Mouse (Mus musculus) neutrophil, adult 5-6 weeks (primary cell): ENCODE measurements around the gene Gm13290. TPM values are rescaled to one million over a fixed set of nuclear protein-coding genes. Genes with fewer than 3 reads are reported as not detected.
A peak's percentile ranks its signal among the peaks of the same experiment; 100 is the strongest.
"Not testable (repeated sequence)": the region's sequence is repeated elsewhere in the genome, so short reads cannot be mapped to it uniquely, and the experiment has no call there.

Source experiments
- ATAC-seq: fragments of 151-379, 151-347 bp; 2 replicates; pipeline ENCODE4 v1.8.0; 2017; ENCODE audit warnings: mild to moderate bottlenecking, moderate TSS enrichment; ENCODE audit not compliant: insufficient number of reproducible peaks, poor library complexity, low FRiP score, severe bottlenecking; ENCODE audit errors: extremely low read depth
- total RNA-seq: library from RNA; stranded (forward); fragments of 200-1000 nt; gene quantifications from 2 replicates; pipeline ENCODE4 v1.2.3, GENCODE M21; 2017

Gene Gm13290
- not detected in 2 replicates for total RNA-seq

- ATAC-seq, result not testable (repeated sequence)
Observed at GRCm38 (mm10) chr4:88773534-88773933, at the start of gene Gm13290. Gene Gm13290 (plus strand): TSS chr4:88773834.

- no peak for ATAC-seq
Observed at GRCm38 (mm10) chr4:88726727-88727126, 46.9 kb upstream of the Gm13290 start.

GRCm38 (mm10) chr4:88727324-88727723 is 46.3 kb upstream of the Gm13290 start:
- ATAC-seq, result peak; percentile 85

GRCm38 (mm10) chr4:88738480-88738879 is 35.2 kb upstream of the Gm13290 start:
- ATAC-seq, result peak; percentile 94

- ATAC-seq, result 0 out of 2 replicates have a peak, but pooled peaks have one; percentile 39
Observed at GRCm38 (mm10) chr4:88739036-88739435, 34.6 kb upstream of the Gm13290 start.

GRCm38 (mm10) chr4:88741426-88741825 is 32.2 kb upstream of the Gm13290 start:
- no peak for ATAC-seq

GRCm38 (mm10) chr4:88742771-88743371 is 30.8 kb upstream of the Gm13290 start:
- no peak for ATAC-seq

GRCm38 (mm10) chr4:88744207-88744606 is 29.4 kb upstream of the Gm13290 start:
- ATAC-seq, result no peak

GRCm38 (mm10) chr4:88749926-88750325 is 23.7 kb upstream of the Gm13290 start:
- no peak for ATAC-seq

- not testable (repeated sequence) for ATAC-seq
Observed at GRCm38 (mm10) chr4:88754818-88755340, 18.8 kb upstream of the Gm13290 start, which contains the start of gene Gm13271. Gene Gm13271 (plus strand): TSS chr4:88754868.

GRCm38 (mm10) chr4:88756581-88757513 is 16.8 kb upstream of the Gm13290 start:
- not testable (repeated sequence) for ATAC-seq

GRCm38 (mm10) chr4:88757628-88758031 is 16.0 kb upstream of the Gm13290 start:
- peak; percentile 100 for ATAC-seq

GRCm38 (mm10) chr4:88758751-88759150 is 14.9 kb upstream of the Gm13290 start:
- ATAC-seq, result not testable (repeated sequence)

GRCm38 (mm10) chr4:88759610-88760268 is 13.9 kb upstream of the Gm13290 start, which contains the start of gene Gm13283:
Gene Gm13283 (plus strand): TSS chr4:88760119.
- not testable (repeated sequence) for ATAC-seq

- not testable (repeated sequence) for ATAC-seq
Observed at GRCm38 (mm10) chr4:88760431-88760830, 13.2 kb upstream of the Gm13290 start.

GRCm38 (mm10) chr4:88761776-88762175 is 11.9 kb upstream of the Gm13290 start:
- ATAC-seq, result not testable (repeated sequence)

- ATAC-seq, result not testable (repeated sequence)
Observed at GRCm38 (mm10) chr4:88762341-88762740, 11.3 kb upstream of the Gm13290 start.

- peak; percentile 85 for ATAC-seq
Observed at GRCm38 (mm10) chr4:88763384-88764018, 10.1 kb upstream of the Gm13290 start.

- not testable (repeated sequence) for ATAC-seq
Observed at GRCm38 (mm10) chr4:88776622-88777021, 3.0 kb downstream of the Gm13290 start, which contains the start of gene Gm13289. Gene Gm13289 (plus strand): TSS chr4:88776922.
